32 mouse cellular contexts compared by ENCODE assay signal in the genomic region with DNA sequence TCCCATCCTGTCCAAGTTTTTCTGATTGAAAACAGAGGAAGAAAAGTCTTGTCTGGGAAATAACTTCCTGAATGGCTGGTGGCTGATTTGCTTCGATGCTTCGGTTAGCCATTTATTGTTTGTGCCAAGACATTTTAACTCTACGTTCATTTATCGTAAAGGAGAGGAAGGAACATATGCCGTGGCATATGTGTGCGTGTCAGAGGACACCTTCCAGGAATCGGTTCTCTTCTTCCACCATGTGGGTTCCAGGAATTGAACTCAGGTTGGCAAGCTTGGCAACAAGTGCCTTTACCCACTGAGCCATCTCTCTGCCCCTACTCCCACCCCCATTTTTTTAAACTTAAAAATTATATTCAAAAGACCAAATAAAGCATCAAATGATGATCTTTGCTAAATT.
"Had no signal": no experiment of that assay in that cellular context is flagged by ENCODE, and none has a peak within 500 bp of the region (broad histone marks: within the 10 kb centered on the region; RNA-seq: fewer than 3 reads in every experiment).

No protein-coding gene starts in this region.

- H3K4me3 ChIP-seq: limb, embryonic 10.5 days; limb, embryonic 12.5 days; limb, embryonic 13.5 days; limb, embryonic 15.5 days; liver, embryonic 12.5 days; liver, embryonic 13.5 days; liver, embryonic 15.5 days; lung, embryonic 15.5 days; megakaryocyte, embryonic 14.5 days; midbrain, embryonic 10.5 days; midbrain, embryonic 12.5 days; midbrain, embryonic 13.5 days; midbrain, embryonic 15.5 days; myocyte; neural tube, embryonic 12.5 days had no signal

- H3K27ac ChIP-seq: limb, embryonic 10.5 days; limb, embryonic 12.5 days; limb, embryonic 13.5 days; limb, embryonic 15.5 days; liver, embryonic 12.5 days; liver, embryonic 13.5 days; liver, embryonic 14.5 days; liver, embryonic 15.5 days; lung, embryonic 15.5 days; macrophage; midbrain, embryonic 10.5 days; midbrain, embryonic 12.5 days; midbrain, embryonic 13.5 days; midbrain, embryonic 15.5 days; neural tube, embryonic 12.5 days had no signal

- H3K9me3 ChIP-seq: limb, embryonic 10.5 days; limb, embryonic 12.5 days; limb, embryonic 13.5 days; limb, embryonic 15.5 days; liver, embryonic 12.5 days; liver, embryonic 13.5 days; liver, embryonic 15.5 days; lung, embryonic 15.5 days; megakaryocyte, embryonic 14.5 days; midbrain, embryonic 10.5 days; midbrain, embryonic 12.5 days; midbrain, embryonic 13.5 days; midbrain, embryonic 15.5 days; neural tube, embryonic 12.5 days had no signal

- H3K9ac ChIP-seq: limb, embryonic 12.5 days; limb, embryonic 13.5 days; limb, embryonic 15.5 days; liver, embryonic 12.5 days; liver, embryonic 13.5 days; liver, embryonic 14.5 days; liver, embryonic 15.5 days; liver, postnatal 0 days; lung, embryonic 14.5 days; lung, embryonic 15.5 days; midbrain, embryonic 12.5 days; midbrain, embryonic 13.5 days; midbrain, embryonic 15.5 days; neural tube, embryonic 12.5 days had no signal

- DNase-seq: left cerebral cortex, postnatal 4 days; liver; liver, embryonic 13.5 days; liver, postnatal 0 days; lung, adult 18-20 months; lung, adult 2 months; lung, embryonic 14.5 days; lung, postnatal 10 days; lung, postnatal 14 days; lung, postnatal 36 days; lung, postnatal 4 days; midbrain, embryonic 14.5 days had no signal

- H3K4me1 ChIP-seq: limb, embryonic 12.5 days; limb, embryonic 13.5 days; limb, embryonic 15.5 days; liver, embryonic 12.5 days; liver, embryonic 13.5 days; liver, embryonic 15.5 days; lung, embryonic 15.5 days; midbrain, embryonic 12.5 days; midbrain, embryonic 15.5 days; neural tube, embryonic 12.5 days had no signal

- H3K27me3 ChIP-seq: limb, embryonic 12.5 days; limb, embryonic 13.5 days; limb, embryonic 15.5 days; liver, embryonic 12.5 days; liver, embryonic 13.5 days; liver, embryonic 15.5 days; lung, embryonic 15.5 days; megakaryocyte, embryonic 14.5 days; midbrain, embryonic 12.5 days; midbrain, embryonic 13.5 days; midbrain, embryonic 15.5 days; neural tube, embryonic 12.5 days had no signal

- H3K36me3 ChIP-seq: limb, embryonic 10.5 days; limb, embryonic 12.5 days; limb, embryonic 13.5 days; limb, embryonic 15.5 days; liver, embryonic 12.5 days; liver, embryonic 13.5 days; liver, embryonic 15.5 days; lung, embryonic 15.5 days; midbrain, embryonic 10.5 days; midbrain, embryonic 12.5 days; midbrain, embryonic 13.5 days; midbrain, embryonic 15.5 days; neural tube, embryonic 12.5 days had no signal

- H3K4me2 ChIP-seq: limb, embryonic 12.5 days; limb, embryonic 13.5 days; limb, embryonic 15.5 days; liver, embryonic 11.5 days; liver, embryonic 12.5 days; liver, embryonic 13.5 days; liver, embryonic 15.5 days; lung, embryonic 14.5 days; lung, embryonic 15.5 days; midbrain, embryonic 11.5 days; midbrain, embryonic 12.5 days; midbrain, embryonic 13.5 days; midbrain, embryonic 15.5 days; neural tube, embryonic 12.5 days had no signal

- ATAC-seq: liver, embryonic 12.5 days; liver, postnatal 0 days; lung, postnatal 0 days; midbrain, embryonic 13.5 days; midbrain, embryonic 15.5 days; midbrain, embryonic 16.5 days had no signal
